Mouse (Mus musculus): ENCODE data around the gene Snrpb. TPM values are rescaled to one million over a fixed set of nuclear protein-coding genes. Genes with fewer than 3 reads are reported as not detected.

The Snrpb gene
- polyA plus RNA-seq, 1 experiment = 492 TPM

GRCm38 (mm10) chr2:130194894-130195293 is 15.7 kb upstream of the Snrpb start, which contains the start of gene Tmc2:
Gene Tmc2, plus strand, starts transcription at chr2:130195194.
- H3K27ac ChIP-seq (ENCODE audit: control insufficient read depth, insufficient read depth, low read length) = no peak within 1 kb of the TSS
- TF ChIP-seq CTCF (IDR thresholded peaks at IDR 0.05; ENCODE audit: borderline replicate concordance, control insufficient read depth, extremely low read depth, insufficient read depth, low read length, poor library complexity) (no peak), POLR2A (IDR thresholded peaks at IDR 0.05; ENCODE audit: control insufficient read depth, extremely low read depth, insufficient read depth, low read length, poor library complexity) (no peak)
- no peaks in the 10 kb centered on the region for H3K4me1 ChIP-seq (replicated peaks; ENCODE audit: control insufficient read depth, insufficient read depth, low read length)
- DNase-seq = no peak
- no peaks in the 10 kb centered on the region for H3K36me3 ChIP-seq (ENCODE audit: control insufficient read depth, insufficient read depth, low read length)
- 97% methylated on average over 16 of the region's 16 CpGs for WGBS
- H3K27me3 ChIP-seq (ENCODE audit: control insufficient read depth, insufficient read depth, low read length) = no peaks in the 10 kb centered on the region
- H3K4me3 ChIP-seq (ENCODE audit: control insufficient read depth, insufficient read depth, low read length) = no peak within 1 kb of the TSS

GRCm38 (mm10) chr2:130188391-130188790 is 9.2 kb upstream of the Snrpb start:
- WGBS = 90% methylated on average over 12 of the region's 12 CpGs
- no peaks in the 10 kb centered on the region for H3K36me3 ChIP-seq (ENCODE audit: control insufficient read depth, insufficient read depth, low read length)
- no peak for DNase-seq
- H3K27me3 ChIP-seq (ENCODE audit: control insufficient read depth, insufficient read depth, low read length) = no peaks in the 10 kb centered on the region
- TF ChIP-seq POLR2A (IDR thresholded peaks at IDR 0.05; ENCODE audit: control insufficient read depth, extremely low read depth, insufficient read depth, low read length, poor library complexity) = no peak
- no peak for TF ChIP-seq CTCF (IDR thresholded peaks at IDR 0.05; ENCODE audit: borderline replicate concordance, control insufficient read depth, extremely low read depth, insufficient read depth, low read length, poor library complexity)
- no peak overlapping the region for H3K4me3 ChIP-seq (ENCODE audit: control insufficient read depth, insufficient read depth, low read length)
- H3K4me1 ChIP-seq (replicated peaks; ENCODE audit: control insufficient read depth, insufficient read depth, low read length) = no peaks in the 10 kb centered on the region
- H3K27ac ChIP-seq (ENCODE audit: control insufficient read depth, insufficient read depth, low read length) = no peak overlapping the region

GRCm38 (mm10) chr2:130179507-130180019 is 360 bp upstream of the Snrpb start:
- DNase-seq = peak; percentile 44
- Histone ChIP-seq H3K27ac (ENCODE audit: control insufficient read depth, insufficient read depth, low read length) (peak overlapping the region; percentile 41; the same call in 1 of the 2 replicates), H3K4me1 (replicated peaks; ENCODE audit: control insufficient read depth, insufficient read depth, low read length) (peaks cover 7% of the 10 kb centered on the region; the same call in 1 of the 2 replicates), H3K4me3 (ENCODE audit: control insufficient read depth, insufficient read depth, low read length) (peak overlapping the region; percentile 99), H3K36me3 (ENCODE audit: control insufficient read depth, insufficient read depth, low read length) (peaks cover 16% of the 10 kb centered on the region), H3K27me3 (ENCODE audit: control insufficient read depth, insufficient read depth, low read length) (no peaks in the 10 kb centered on the region)
- 6% methylated on average over 15 of the region's 15 CpGs for WGBS
- no peak for TF ChIP-seq CTCF (IDR thresholded peaks at IDR 0.05; ENCODE audit: borderline replicate concordance, control insufficient read depth, extremely low read depth, insufficient read depth, low read length, poor library complexity)
- TF ChIP-seq POLR2A (IDR thresholded peaks at IDR 0.05; ENCODE audit: control insufficient read depth, extremely low read depth, insufficient read depth, low read length, poor library complexity) = no peak

- under 1% methylated on average over 11 of the region's 11 CpGs for WGBS
- Histone ChIP-seq H3K4me1 (replicated peaks; ENCODE audit: control insufficient read depth, insufficient read depth, low read length) (peaks cover 7% of the 10 kb centered on the region; the same call in 1 of the 2 replicates), H3K36me3 (ENCODE audit: control insufficient read depth, insufficient read depth, low read length) (peaks cover 28% of the 10 kb centered on the region), H3K4me3 (ENCODE audit: control insufficient read depth, insufficient read depth, low read length) (peak overlapping the region; percentile 99), H3K27ac (ENCODE audit: control insufficient read depth, insufficient read depth, low read length) (peak overlapping the region; percentile 53; the same call in 1 of the 2 replicates), H3K27me3 (ENCODE audit: control insufficient read depth, insufficient read depth, low read length) (no peaks in the 10 kb centered on the region)
- TF ChIP-seq POLR2A (IDR thresholded peaks at IDR 0.05; ENCODE audit: control insufficient read depth, extremely low read depth, insufficient read depth, low read length, poor library complexity) = no peak
- TF ChIP-seq CTCF (IDR thresholded peaks at IDR 0.05; ENCODE audit: borderline replicate concordance, control insufficient read depth, extremely low read depth, insufficient read depth, low read length, poor library complexity) = no peak
- DNase-seq = no peak
These were observed 860 bp downstream of the Snrpb start for GRCm38 (mm10) chr2:130178381-130178705.

- Histone ChIP-seq H3K4me3 (ENCODE audit: control insufficient read depth, insufficient read depth, low read length) (no peak overlapping the region), H3K27me3 (ENCODE audit: control insufficient read depth, insufficient read depth, low read length) (no peaks in the 10 kb centered on the region), H3K4me1 (replicated peaks; ENCODE audit: control insufficient read depth, insufficient read depth, low read length) (peaks cover 7% of the 10 kb centered on the region; the same call in 1 of the 2 replicates), H3K27ac (ENCODE audit: control insufficient read depth, insufficient read depth, low read length) (no peak overlapping the region), H3K36me3 (ENCODE audit: control insufficient read depth, insufficient read depth, low read length) (peaks cover 43% of the 10 kb centered on the region)
- 73% methylated on average over 8 of the region's 8 CpGs for WGBS
- TF ChIP-seq CTCF (IDR thresholded peaks at IDR 0.05; ENCODE audit: borderline replicate concordance, control insufficient read depth, extremely low read depth, insufficient read depth, low read length, poor library complexity) = no peak
- no peak for TF ChIP-seq POLR2A (IDR thresholded peaks at IDR 0.05; ENCODE audit: control insufficient read depth, extremely low read depth, insufficient read depth, low read length, poor library complexity)
- no peak for DNase-seq
These were observed 2.4 kb downstream of the Snrpb start for GRCm38 (mm10) chr2:130176820-130177219.

- TF ChIP-seq CTCF (IDR thresholded peaks at IDR 0.05; ENCODE audit: borderline replicate concordance, control insufficient read depth, extremely low read depth, insufficient read depth, low read length, poor library complexity) (no peak), POLR2A (IDR thresholded peaks at IDR 0.05; ENCODE audit: control insufficient read depth, extremely low read depth, insufficient read depth, low read length, poor library complexity) (no peak)
- H3K4me3 ChIP-seq (ENCODE audit: control insufficient read depth, insufficient read depth, low read length) = no peak overlapping the region
- H3K4me1 ChIP-seq (replicated peaks; ENCODE audit: control insufficient read depth, insufficient read depth, low read length) = peaks cover 1% of the 10 kb centered on the region; the same call in 1 of the 2 replicates
- 95% methylated on average over 2 of the region's 2 CpGs for WGBS
- no peak for DNase-seq
- H3K36me3 ChIP-seq (ENCODE audit: control insufficient read depth, insufficient read depth, low read length) = peaks cover 73% of the 10 kb centered on the region
- no peaks in the 10 kb centered on the region for H3K27me3 ChIP-seq (ENCODE audit: control insufficient read depth, insufficient read depth, low read length)
- no peak overlapping the region for H3K27ac ChIP-seq (ENCODE audit: control insufficient read depth, insufficient read depth, low read length)
These were observed 7.5 kb downstream of the Snrpb start for GRCm38 (mm10) chr2:130171674-130172073.

- Histone ChIP-seq H3K4me3 (ENCODE audit: control insufficient read depth, insufficient read depth, low read length) (no peak overlapping the region), H3K27me3 (ENCODE audit: control insufficient read depth, insufficient read depth, low read length) (no peaks in the 10 kb centered on the region), H3K27ac (ENCODE audit: control insufficient read depth, insufficient read depth, low read length) (no peak overlapping the region), H3K4me1 (replicated peaks; ENCODE audit: control insufficient read depth, insufficient read depth, low read length) (no peaks in the 10 kb centered on the region), H3K36me3 (ENCODE audit: control insufficient read depth, insufficient read depth, low read length) (peaks cover 40% of the 10 kb centered on the region)
- 56% methylated on average over 3 of the region's 3 CpGs for WGBS
- peak; percentile 27 for DNase-seq
- TF ChIP-seq POLR2A (IDR thresholded peaks at IDR 0.05; ENCODE audit: control insufficient read depth, extremely low read depth, insufficient read depth, low read length, poor library complexity) = no peak
- TF ChIP-seq CTCF (IDR thresholded peaks at IDR 0.05; ENCODE audit: borderline replicate concordance, control insufficient read depth, extremely low read depth, insufficient read depth, low read length, poor library complexity) = no peak
These were observed 11.3 kb downstream of the Snrpb start for GRCm38 (mm10) chr2:130167861-130168260.
